Mouse (Mus musculus): Measurements from ENCODE around the gene Elmo1. TPM values are rescaled to one million over a fixed set of nuclear protein-coding genes. Genes with fewer than 3 reads are reported as not detected.

Elmo1 gene
- polyA plus RNA-seq, 1 experiment from 2014 or later = 10.7 TPM

DNA sequence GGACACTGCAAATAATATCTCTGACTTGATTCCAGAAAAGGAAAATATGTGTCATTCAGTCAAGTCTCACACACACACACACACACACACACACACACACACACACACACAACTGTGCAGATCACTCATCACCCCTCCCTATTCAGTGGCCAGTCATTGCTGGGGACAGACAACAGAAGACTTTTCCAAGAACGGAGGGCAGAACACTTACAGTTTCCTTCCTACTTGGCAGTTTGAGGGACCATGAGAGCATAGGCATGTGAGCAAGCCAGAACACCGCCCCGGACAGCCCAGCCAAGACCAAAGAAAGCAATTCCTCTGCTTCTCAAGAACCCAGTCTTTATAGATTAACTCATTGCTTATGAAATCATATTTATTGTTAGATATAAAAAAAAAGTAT, 165.0 kb downstream of the Elmo1 start:
- 68% methylated on average over 3 of the region's 3 CpGs for whole genome bisulfite sequencing (ENCODE audit: insufficient replicate concordance)
- no peak overlapping the region for H3K4me2 ChIP-seq
- ATAC-seq (replicated peaks; ENCODE audit: insufficient number of reproducible peaks, low FRiP score, low TSS enrichment) = no peak
- H3K36me3 ChIP-seq (ENCODE audit: control insufficient read depth, insufficient read depth, low read length) = no peaks in the 10 kb centered on the region
- H3K27me3 ChIP-seq (ENCODE audit: control insufficient read depth, insufficient read depth, low read length) = no peaks in the 10 kb centered on the region
- H3K4me3 ChIP-seq (ENCODE audit: low read depth, low read length) = no peak overlapping the region
- no peaks in the 10 kb centered on the region for H3K9me3 ChIP-seq (replicated peaks; ENCODE audit: control insufficient read depth, low read length)
- no peak overlapping the region for H3K9ac ChIP-seq (ENCODE audit: low read depth, low read length)
- H3K4me1 ChIP-seq (ENCODE audit: control insufficient read depth, insufficient read depth, low read length) = no peaks in the 10 kb centered on the region
- H3K27ac ChIP-seq (ENCODE audit: low read depth, low read length) = no peak overlapping the region

GRCm38 (mm10) chr13:20256613-20257012, 166.2 kb downstream of the Elmo1 start:
- H3K27me3 ChIP-seq (ENCODE audit: control insufficient read depth, insufficient read depth, low read length) = no peaks in the 10 kb centered on the region
- no peaks in the 10 kb centered on the region for H3K9me3 ChIP-seq (replicated peaks; ENCODE audit: control insufficient read depth, low read length)
- no peak for ATAC-seq (replicated peaks; ENCODE audit: insufficient number of reproducible peaks, low FRiP score, low TSS enrichment)
- no peak overlapping the region for H3K4me3 ChIP-seq (ENCODE audit: low read depth, low read length)
- no peaks in the 10 kb centered on the region for H3K36me3 ChIP-seq (ENCODE audit: control insufficient read depth, insufficient read depth, low read length)
- no peak overlapping the region for H3K9ac ChIP-seq (ENCODE audit: low read depth, low read length)
- H3K27ac ChIP-seq (ENCODE audit: low read depth, low read length) = no peak overlapping the region
- 78% methylated on average over 4 of the region's 4 CpGs for WGBS (ENCODE audit: insufficient replicate concordance)
- no peak overlapping the region for H3K4me2 ChIP-seq
- no peaks in the 10 kb centered on the region for H3K4me1 ChIP-seq (ENCODE audit: control insufficient read depth, insufficient read depth, low read length)

GRCm38 (mm10) chr13:20257562-20258525, 167.4 kb downstream of the Elmo1 start:
- ATAC-seq (replicated peaks; ENCODE audit: insufficient number of reproducible peaks, low FRiP score, low TSS enrichment) = 0 out of 2 replicates have a peak, but pooled peaks have one; percentile 18
- Histone ChIP-seq H3K9ac (ENCODE audit: low read depth, low read length) (no peak overlapping the region), H3K4me1 (ENCODE audit: control insufficient read depth, insufficient read depth, low read length) (no peaks in the 10 kb centered on the region), H3K27ac (ENCODE audit: low read depth, low read length) (no peak overlapping the region), H3K27me3 (ENCODE audit: control insufficient read depth, insufficient read depth, low read length) (no peaks in the 10 kb centered on the region), H3K4me3 (ENCODE audit: low read depth, low read length) (no peak overlapping the region), H3K9me3 (replicated peaks; ENCODE audit: control insufficient read depth, low read length) (no peaks in the 10 kb centered on the region), H3K4me2 (no peak overlapping the region), H3K36me3 (ENCODE audit: control insufficient read depth, insufficient read depth, low read length) (no peaks in the 10 kb centered on the region)
- WGBS (ENCODE audit: insufficient replicate concordance) = 78% methylated on average over 8 of the region's 8 CpGs

GRCm38 (mm10) chr13:20263173-20263572, 172.8 kb downstream of the Elmo1 start:
- WGBS (ENCODE audit: insufficient replicate concordance) = 86% methylated on average over 1 of the region's 1 CpGs
- Histone ChIP-seq H3K4me1 (ENCODE audit: control insufficient read depth, insufficient read depth, low read length) (no peaks in the 10 kb centered on the region), H3K27me3 (ENCODE audit: control insufficient read depth, insufficient read depth, low read length) (no peaks in the 10 kb centered on the region), H3K27ac (ENCODE audit: low read depth, low read length) (no peak overlapping the region), H3K4me3 (ENCODE audit: low read depth, low read length) (no peak overlapping the region), H3K36me3 (ENCODE audit: control insufficient read depth, insufficient read depth, low read length) (no peaks in the 10 kb centered on the region), H3K4me2 (no peak overlapping the region), H3K9me3 (replicated peaks; ENCODE audit: control insufficient read depth, low read length) (0 out of 2 replicates have a peak, but pooled peaks cover 2% of the 10 kb centered on the region), H3K9ac (ENCODE audit: low read depth, low read length) (no peak overlapping the region)
- no peak for ATAC-seq (replicated peaks; ENCODE audit: insufficient number of reproducible peaks, low FRiP score, low TSS enrichment)

DNA sequence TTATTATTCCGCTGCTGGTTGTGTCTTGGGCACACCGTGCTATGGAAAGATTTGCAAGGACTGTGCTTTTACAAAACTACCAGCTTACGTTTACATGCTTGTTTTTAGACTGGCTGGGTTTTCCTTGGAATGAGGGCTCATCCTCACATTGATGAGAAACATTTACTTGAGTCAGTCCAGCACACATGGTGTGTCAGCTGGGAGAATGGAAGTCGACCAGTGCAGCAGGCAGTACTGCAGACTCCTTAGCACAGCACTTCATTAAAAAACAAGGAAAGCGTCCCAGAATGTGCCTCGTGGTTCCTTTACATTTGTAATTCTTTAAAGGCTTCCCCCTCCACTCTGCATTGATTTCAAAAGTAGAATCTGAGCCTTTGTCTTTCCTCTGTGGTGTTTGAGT, 179.8 kb downstream of the Elmo1 start:
- Histone ChIP-seq H3K4me2 (no peak overlapping the region), H3K9ac (ENCODE audit: low read depth, low read length) (no peak overlapping the region), H3K4me1 (ENCODE audit: control insufficient read depth, insufficient read depth, low read length) (no peaks in the 10 kb centered on the region), H3K4me3 (ENCODE audit: low read depth, low read length) (no peak overlapping the region), H3K36me3 (ENCODE audit: control insufficient read depth, insufficient read depth, low read length) (no peaks in the 10 kb centered on the region), H3K9me3 (replicated peaks; ENCODE audit: control insufficient read depth, low read length) (no peaks in the 10 kb centered on the region), H3K27ac (ENCODE audit: low read depth, low read length) (no peak overlapping the region), H3K27me3 (ENCODE audit: control insufficient read depth, insufficient read depth, low read length) (no peaks in the 10 kb centered on the region)
- 65% methylated on average over 6 of the region's 6 CpGs for WGBS (ENCODE audit: insufficient replicate concordance)
- ATAC-seq (replicated peaks; ENCODE audit: insufficient number of reproducible peaks, low FRiP score, low TSS enrichment) = no peak

DNA sequence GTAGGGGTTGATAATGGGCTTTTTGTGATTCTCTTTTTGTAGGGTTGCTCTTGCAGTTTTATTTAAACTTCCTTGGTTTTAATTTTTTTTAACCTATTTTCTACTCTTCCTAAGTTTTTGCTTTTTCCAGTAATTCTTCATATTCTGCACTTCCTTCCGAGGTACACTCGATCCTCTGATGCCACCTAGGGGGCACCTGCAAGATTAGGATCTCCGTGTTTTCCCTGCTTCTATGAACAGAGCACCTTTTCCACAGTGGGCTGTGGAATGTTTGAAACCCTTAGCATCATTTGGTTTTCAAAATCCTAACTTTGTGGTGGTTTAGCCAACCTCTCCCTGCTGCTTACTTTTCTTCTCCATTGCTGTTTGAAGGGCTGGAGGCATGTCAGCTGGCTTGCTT, 181.4 kb downstream of the Elmo1 start:
- no peak for ATAC-seq (replicated peaks; ENCODE audit: insufficient number of reproducible peaks, low FRiP score, low TSS enrichment)
- 41% methylated on average over 3 of the region's 3 CpGs for WGBS (ENCODE audit: insufficient replicate concordance)
- Histone ChIP-seq H3K9me3 (replicated peaks; ENCODE audit: control insufficient read depth, low read length) (no peaks in the 10 kb centered on the region), H3K36me3 (ENCODE audit: control insufficient read depth, insufficient read depth, low read length) (no peaks in the 10 kb centered on the region), H3K4me3 (ENCODE audit: low read depth, low read length) (no peak overlapping the region), H3K9ac (ENCODE audit: low read depth, low read length) (no peak overlapping the region), H3K4me1 (ENCODE audit: control insufficient read depth, insufficient read depth, low read length) (no peaks in the 10 kb centered on the region), H3K4me2 (no peak overlapping the region), H3K27me3 (ENCODE audit: control insufficient read depth, insufficient read depth, low read length) (no peaks in the 10 kb centered on the region), H3K27ac (ENCODE audit: low read depth, low read length) (no peak overlapping the region)

DNA sequence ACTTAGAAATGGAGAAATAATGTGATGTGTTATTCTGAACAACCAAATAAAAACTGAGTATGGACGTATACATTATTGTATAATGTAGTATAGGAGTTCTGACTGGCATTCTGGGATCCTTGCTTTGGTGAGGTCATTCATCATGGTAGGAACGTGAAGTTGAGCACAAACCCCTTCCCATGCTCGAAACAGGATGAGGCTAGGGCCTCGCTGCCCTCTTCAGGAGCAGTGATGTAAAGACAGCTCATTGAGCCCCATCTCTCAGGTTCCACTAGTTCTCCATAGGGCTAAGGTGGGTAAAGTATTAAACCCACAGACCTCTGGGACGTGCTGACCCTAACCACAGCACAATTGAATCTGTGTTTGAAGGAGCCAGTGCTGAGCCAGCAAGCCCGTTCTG, 182.2 kb downstream of the Elmo1 start:
- H3K4me2 ChIP-seq = no peak overlapping the region
- ATAC-seq (replicated peaks; ENCODE audit: insufficient number of reproducible peaks, low FRiP score, low TSS enrichment) = no peak
- no peaks in the 10 kb centered on the region for H3K27me3 ChIP-seq (ENCODE audit: control insufficient read depth, insufficient read depth, low read length)
- H3K4me3 ChIP-seq (ENCODE audit: low read depth, low read length) = no peak overlapping the region
- no peak overlapping the region for H3K27ac ChIP-seq (ENCODE audit: low read depth, low read length)
- no peaks in the 10 kb centered on the region for H3K4me1 ChIP-seq (ENCODE audit: control insufficient read depth, insufficient read depth, low read length)
- H3K9ac ChIP-seq (ENCODE audit: low read depth, low read length) = no peak overlapping the region
- WGBS (ENCODE audit: insufficient replicate concordance) = 49% methylated on average over 6 of the region's 6 CpGs
- H3K9me3 ChIP-seq (replicated peaks; ENCODE audit: control insufficient read depth, low read length) = no peaks in the 10 kb centered on the region
- H3K36me3 ChIP-seq (ENCODE audit: control insufficient read depth, insufficient read depth, low read length) = no peaks in the 10 kb centered on the region

DNA sequence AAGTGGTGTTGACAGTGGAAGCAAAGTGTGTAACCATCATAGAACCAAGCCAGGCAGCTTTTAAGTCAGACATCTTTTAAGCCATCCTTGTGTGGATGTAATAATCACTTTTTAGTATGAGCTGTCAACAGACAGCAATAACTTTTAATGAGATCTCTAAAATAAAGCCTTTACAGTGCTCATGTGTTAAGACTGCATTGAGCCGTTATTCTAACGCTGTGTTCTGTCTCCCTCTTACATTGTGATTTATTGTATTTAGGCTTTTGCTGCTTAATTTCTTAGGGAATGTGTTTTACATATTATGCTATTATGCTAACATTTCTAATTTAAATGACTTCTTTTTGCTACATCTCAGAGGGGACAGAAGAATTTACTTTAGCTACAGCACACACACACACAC, 189.5 kb downstream of the Elmo1 start:
- Histone ChIP-seq H3K27ac (ENCODE audit: low read depth, low read length) (no peak overlapping the region), H3K27me3 (ENCODE audit: control insufficient read depth, insufficient read depth, low read length) (no peaks in the 10 kb centered on the region), H3K36me3 (ENCODE audit: control insufficient read depth, insufficient read depth, low read length) (no peaks in the 10 kb centered on the region), H3K4me1 (ENCODE audit: control insufficient read depth, insufficient read depth, low read length) (no peaks in the 10 kb centered on the region), H3K9me3 (replicated peaks; ENCODE audit: control insufficient read depth, low read length) (no peaks in the 10 kb centered on the region), H3K4me3 (ENCODE audit: low read depth, low read length) (no peak overlapping the region), H3K9ac (ENCODE audit: low read depth, low read length) (no peak overlapping the region), H3K4me2 (no peak overlapping the region)
- 83% methylated on average over 2 of the region's 2 CpGs for WGBS (ENCODE audit: insufficient replicate concordance)
- ATAC-seq (replicated peaks; ENCODE audit: insufficient number of reproducible peaks, low FRiP score, low TSS enrichment) = no peak

- WGBS (ENCODE audit: insufficient replicate concordance) = 89% methylated on average over 7 of the region's 7 CpGs
- no peak overlapping the region for H3K27ac ChIP-seq (ENCODE audit: low read depth, low read length)
- H3K9me3 ChIP-seq (replicated peaks; ENCODE audit: control insufficient read depth, low read length) = no peaks in the 10 kb centered on the region
- H3K27me3 ChIP-seq (ENCODE audit: control insufficient read depth, insufficient read depth, low read length) = no peaks in the 10 kb centered on the region
- no peak overlapping the region for H3K9ac ChIP-seq (ENCODE audit: low read depth, low read length)
- ATAC-seq (replicated peaks; ENCODE audit: insufficient number of reproducible peaks, low FRiP score, low TSS enrichment) = no peak
- no peaks in the 10 kb centered on the region for H3K4me1 ChIP-seq (ENCODE audit: control insufficient read depth, insufficient read depth, low read length)
- no peaks in the 10 kb centered on the region for H3K36me3 ChIP-seq (ENCODE audit: control insufficient read depth, insufficient read depth, low read length)
- no peak overlapping the region for H3K4me2 ChIP-seq
- H3K4me3 ChIP-seq (ENCODE audit: low read depth, low read length) = no peak overlapping the region
Observed at GRCm38 (mm10) chr13:20283891-20284290, 193.5 kb downstream of the Elmo1 start.
